Mouse (Mus musculus) MEL (cell line): ENCODE measurements around the gene Foxo6. TPM values are rescaled to one million over a fixed set of nuclear protein-coding genes. Genes with fewer than 3 reads are reported as not detected.

Experiments
- DNase-seq: peaks from one replicate; pipeline ENCODE4 v3.0.0; 2011; ENCODE audit warnings: low read depth, low spot score
- H3K27ac ChIP-seq: 2 replicates; pipeline ENCODE4 v1.5.1; 2012; ENCODE audit warnings: low read depth, mild to moderate bottlenecking, control low read depth, low read length, moderate library complexity; ENCODE audit not compliant: control insufficient read depth
- H3K27me3 ChIP-seq, 2 experiments: fragments of 150-350 bp in 1 of 2; sonication (generic) in 1 of 2; 2 replicates each; pipeline ENCODE4 v1.6.1; 2012; ENCODE audit warnings: low read length in 2 of 2, mild to moderate bottlenecking in 2 of 2, improper control_type of control experiment in 1 of 2, moderate library complexity in 1 of 2; ENCODE audit not compliant: insufficient read depth in 2 of 2, control insufficient read depth in 1 of 2
- H3K36me3 ChIP-seq, 2 experiments: 2 replicates each; pipeline ENCODE4 v1.6.1; 2012 to 2014; ENCODE audit warnings: low read length in 2 of 2, improper control_type of control experiment in 1 of 2, inconsistent platforms in 1 of 2, mild to moderate bottlenecking in 1 of 2; ENCODE audit not compliant: insufficient read depth in 2 of 2, control insufficient read depth in 1 of 2
- H3K4me1 ChIP-seq, 2 experiments: fragments of 150-350 bp in 1 of 2; sonication (generic) in 1 of 2; 2 replicates each; pipeline ENCODE4 v1.6.1; 2012; ENCODE audit warnings: low read length in 2 of 2, improper control_type of control experiment in 1 of 2, mild to moderate bottlenecking in 1 of 2; ENCODE audit not compliant: insufficient read depth in 2 of 2, control insufficient read depth in 1 of 2
- H3K4me3 ChIP-seq, 2 experiments: fragments of 150-350 bp in 1 of 2; sonication (generic) in 1 of 2; 2 replicates each; pipeline ENCODE4 v1.5.1; 2012; ENCODE audit warnings: low read depth in 2 of 2, low read length in 2 of 2, mild to moderate bottlenecking in 2 of 2, moderate library complexity in 2 of 2, control low read depth in 1 of 2, improper control_type of control experiment in 1 of 2; ENCODE audit not compliant: control insufficient read depth in 1 of 2, insufficient read depth in 1 of 2
- H3K79me2 ChIP-seq: 2 replicates; pipeline ENCODE4 v1.6.1; 2012; ENCODE audit warnings: mild to moderate bottlenecking, low read length, moderate library complexity; ENCODE audit not compliant: control insufficient read depth, poor library complexity, insufficient read depth
- H3K9ac ChIP-seq: 2 replicates; pipeline ENCODE4 v1.6.1; 2012; ENCODE audit warnings: low read depth, mild to moderate bottlenecking, control low read depth, low read length, moderate library complexity; ENCODE audit not compliant: control insufficient read depth, poor library complexity, severe bottlenecking
- H3K9me3 ChIP-seq: fragments of 150-350 bp; sonication (generic); replicated peaks from 2 replicates; pipeline ENCODE4 v1.6.1; 2012; ENCODE audit warnings: mild to moderate bottlenecking, low read length, improper control_type of control experiment, moderate library complexity; ENCODE audit not compliant: insufficient read depth
- BHLHE40 ChIP-seq: IDR thresholded peaks from 2 replicates; pipeline ENCODE4 v1.6.1; 2012; ENCODE audit warnings: low read depth, mild to moderate bottlenecking, inconsistent platforms, low read length, improper control_type of control experiment, borderline replicate concordance
- CHD1 ChIP-seq: IDR thresholded peaks from 2 replicates; pipeline ENCODE4 v1.6.1; 2012; ENCODE audit warnings: low read depth, mild to moderate bottlenecking, inconsistent platforms, low read length, improper control_type of control experiment
- CHD2 ChIP-seq: IDR thresholded peaks from 2 replicates; pipeline ENCODE4 v1.6.1; 2011; ENCODE audit warnings: low read length, improper control_type of control experiment
- CTCF ChIP-seq, 3 experiments: IDR thresholded peaks in 2 of 3; conservative IDR thresholded peaks in 1 of 3; 2 replicates each; pipeline ENCODE4 v1.5.1; 2011 to 2012; ENCODE audit warnings: low read length in 3 of 3, low read depth in 2 of 3, mild to moderate bottlenecking in 2 of 3, improper control_type of control experiment in 1 of 3, inconsistent platforms in 1 of 3, mixed read lengths in 1 of 3, moderate library complexity in 1 of 3; ENCODE audit not compliant: control insufficient read depth in 1 of 3, insufficient read depth in 1 of 3, poor library complexity in 1 of 3, severe bottlenecking in 1 of 3
- ELF1 ChIP-seq: IDR thresholded peaks from 2 replicates; pipeline ENCODE4 v1.6.1; 2014; ENCODE audit warnings: low read depth, mild to moderate bottlenecking, inconsistent platforms, low read length, improper control_type of control experiment, moderate library complexity
- ETS1 ChIP-seq: IDR thresholded peaks from 2 replicates; pipeline ENCODE4 v1.6.1; 2012; ENCODE audit warnings: low read depth, mild to moderate bottlenecking, inconsistent platforms, low read length, improper control_type of control experiment, moderate library complexity
- GATA1 ChIP-seq: IDR thresholded peaks from 2 replicates; pipeline ENCODE4 v1.6.1; 2011; ENCODE audit warnings: low read depth, low read length, improper control_type of control experiment
- HCFC1 ChIP-seq: IDR thresholded peaks from 2 replicates; pipeline ENCODE4 v1.6.1; 2012; ENCODE audit warnings: low read depth, mild to moderate bottlenecking, inconsistent platforms, low read length, improper control_type of control experiment, moderate library complexity
- JUND ChIP-seq: IDR thresholded peaks from 2 replicates; pipeline ENCODE4 v1.6.1; 2011; ENCODE audit warnings: low read depth, mild to moderate bottlenecking, improper control_type of control experiment, low read length
- KAT2A ChIP-seq: conservative IDR thresholded peaks from 2 replicates; pipeline ENCODE4 v1.6.1; 2012; ENCODE audit warnings: low read depth, low read length, improper control_type of control experiment, inconsistent platforms
- MAFK ChIP-seq: IDR thresholded peaks from 2 replicates; pipeline ENCODE4 v1.6.1; 2011; ENCODE audit warnings: low read depth, mild to moderate bottlenecking, low read length, improper control_type of control experiment, borderline replicate concordance
- MAX ChIP-seq: IDR thresholded peaks from 2 replicates; pipeline ENCODE4 v1.6.1; 2011; ENCODE audit warnings: low read length, improper control_type of control experiment
- MXI1 ChIP-seq: IDR thresholded peaks from 2 replicates; pipeline ENCODE4 v1.6.1; 2011; ENCODE audit warnings: mild to moderate bottlenecking, low read depth, low read length, improper control_type of control experiment
- MYB ChIP-seq: IDR thresholded peaks from 2 replicates; pipeline ENCODE4 v1.6.1; 2011; ENCODE audit warnings: mild to moderate bottlenecking, low read depth, low read length, improper control_type of control experiment
- RCOR1 ChIP-seq: IDR thresholded peaks from 2 replicates; pipeline ENCODE4 v1.6.1; 2012; ENCODE audit warnings: low read depth, mild to moderate bottlenecking, inconsistent platforms, low read length, improper control_type of control experiment
- TBP ChIP-seq: IDR thresholded peaks from 2 replicates; pipeline ENCODE4 v1.8.0; 2011; ENCODE audit warnings: low read depth, low read length, improper control_type of control experiment
- UBTF ChIP-seq: IDR thresholded peaks from 2 replicates; pipeline ENCODE4 v1.6.1; 2012; ENCODE audit warnings: low read depth, mild to moderate bottlenecking, inconsistent platforms, low read length, improper control_type of control experiment, moderate library complexity, borderline replicate concordance; ENCODE audit not compliant: insufficient read depth
- USF1 ChIP-seq: IDR thresholded peaks from 2 replicates; pipeline ENCODE4 v1.6.1; 2014; ENCODE audit warnings: low read depth, mild to moderate bottlenecking, inconsistent platforms, low read length, improper control_type of control experiment, moderate library complexity
- USF2 ChIP-seq, 2 experiments: IDR thresholded peaks; 2 replicates each; pipeline ENCODE4 v1.6.1; 2011 to 2012; ENCODE audit warnings: improper control_type of control experiment in 2 of 2, low read length in 2 of 2, borderline replicate concordance in 1 of 2, inconsistent platforms in 1 of 2, low read depth in 1 of 2, mild to moderate bottlenecking in 1 of 2; ENCODE audit not compliant: insufficient read depth in 1 of 2
- ZC3H11A ChIP-seq: IDR thresholded peaks from 2 replicates; pipeline ENCODE4 v1.6.1; 2012; ENCODE audit warnings: low read depth, mild to moderate bottlenecking, inconsistent platforms, low read length, improper control_type of control experiment
- ZNF384 ChIP-seq: IDR thresholded peaks from 2 replicates; pipeline ENCODE4 v1.6.1; 2012; ENCODE audit warnings: low read depth, mild to moderate bottlenecking, inconsistent platforms, low read length, improper control_type of control experiment
- polyA plus RNA-seq, 2 experiments: library from polyadenylated mRNA; stranded (reverse) in 1 of 2; unstranded in 1 of 2; fragments of >175 nt in 1 of 2; fragments of >200 nt in 1 of 2; gene quantifications; 2 replicates each; pipeline versions ENCODE4 v1.2.1 to v1.2.4; 2012; ENCODE audit warnings: low replicate concordance in 2 of 2, low read depth in 1 of 2; ENCODE audit not compliant: insufficient read length in 2 of 2, insufficient read depth in 1 of 2, missing spikeins in 1 of 2
- total RNA-seq: library from RNA; depleted of rRNA; stranded (reverse); fragments of 300-350 nt; gene quantifications from 2 replicates; pipeline ENCODE4 v1.2.3, GENCODE M21; 2012

Gene Foxo6
- total and polyA plus RNA-seq, 3 experiments = 0.31 to 3.4 TPM; not detected in 1

- no peak for TF ChIP-seq KAT2A
Measured at GRCm38 (mm10) chr4:120230256-120230649, 56.9 kb downstream of the Foxo6 start (continued).

GRCm38 (mm10) chr4:120229505-120230255, 57.5 kb downstream of the Foxo6 start:
- Histone ChIP-seq H3K79me2 (no peaks in the 10 kb centered on the region), H3K9ac (no peak overlapping the region), H3K9me3 (no peaks in the 10 kb centered on the region), H3K27me3 (no peaks in the 10 kb centered on the region), H3K36me3 (no peaks in the 10 kb centered on the region), H3K27ac (no peak overlapping the region), H3K4me1 (no peaks in the 10 kb centered on the region), H3K4me3 (no peak overlapping the region)
- no peak for DNase-seq
- no peak for TF ChIP-seq USF2 (IDR thresholded peaks at IDR 0.05; ENCODE audit: borderline replicate concordance in 1 of 2, insufficient read depth in 1 of 2, low read depth in 1 of 2, low read length in 2 of 2)
- TF ChIP-seq UBTF = no peak
- no peak for TF ChIP-seq JUND
- no peak for TF ChIP-seq ZC3H11A
- TF ChIP-seq ZNF384 = no peak
- TF ChIP-seq CHD1 = no peak
- TF ChIP-seq TBP = no peak
- no peak for TF ChIP-seq USF1
- no peak for TF ChIP-seq CTCF (IDR thresholded peaks at IDR 0.05 in 2 of 3, conservative IDR thresholded peaks at IDR 0.05 in 1 of 3; ENCODE audit: control insufficient read depth in 1 of 3, insufficient read depth in 1 of 3, low read depth in 2 of 3, low read length in 3 of 3, poor library complexity in 1 of 3, severe bottlenecking in 1 of 3)
- TF ChIP-seq ETS1 = no peak
- TF ChIP-seq CHD2 = no peak
- TF ChIP-seq MYB = no peak
- no peak for TF ChIP-seq MAX
- TF ChIP-seq ELF1 = no peak
- no peak for TF ChIP-seq GATA1
- no peak for TF ChIP-seq BHLHE40
- no peak for TF ChIP-seq RCOR1
- TF ChIP-seq MXI1 = no peak
- no peak for TF ChIP-seq MAFK
- no peak for TF ChIP-seq HCFC1
